Mouse (Mus musculus) midbrain, embryonic 12.5 days (tissue): Measurements from ENCODE around the gene Trpm5. TPM values are rescaled to one million over a fixed set of nuclear protein-coding genes. Genes with fewer than 3 reads are reported as not detected.

Source experiments
- ATAC-seq: fragments of 200-750 bp; cut with Nextera tagmentation; 2 replicates; pipeline ENCODE4 v1.8.0; 2017; ENCODE audit warnings: low read depth, moderate TSS enrichment, moderate library complexity; ENCODE audit not compliant: low FRiP score
- H3K27ac ChIP-seq: fragments of 300-500 bp; sonication (generic); replicated peaks from 2 replicates; pipeline ENCODE4 v1.5.1; 2016; ENCODE audit warnings: mild to moderate bottlenecking
- H3K27me3 ChIP-seq: fragments of 300-500 bp; sonication (generic); 2 replicates; pipeline ENCODE4 v1.6.1; 2016; ENCODE audit warnings: mild to moderate bottlenecking
- H3K36me3 ChIP-seq: fragments of 300-500 bp; sonication (generic); 2 replicates; pipeline ENCODE4 v1.6.1; 2016
- H3K4me1 ChIP-seq: fragments of 300-500 bp; sonication (generic); 2 replicates; pipeline ENCODE4 v1.6.1; 2016
- H3K4me2 ChIP-seq: fragments of 300-500 bp; sonication (generic); replicated peaks from 2 replicates; pipeline ENCODE4 v1.6.1; 2016; ENCODE audit warnings: mild to moderate bottlenecking, moderate library complexity
- H3K4me3 ChIP-seq: fragments of 300-500 bp; sonication (generic); 2 replicates; pipeline ENCODE4 v1.5.1; 2016; ENCODE audit warnings: mild to moderate bottlenecking
- H3K9ac ChIP-seq: fragments of 300-500 bp; sonication (generic); replicated peaks from 2 replicates; pipeline ENCODE4 v1.6.1; 2016; ENCODE audit warnings: mild to moderate bottlenecking, moderate library complexity
- H3K9me3 ChIP-seq: fragments of 300-500 bp; sonication (generic); 2 replicates; pipeline ENCODE4 v1.6.1; 2016; ENCODE audit warnings: mild to moderate bottlenecking
- WGBS: fragments of 180-500 bp; shearing (Covaris S2); methylation state at CpG from one replicate; pipeline ENCODE4 v1.1.7; 2016; 5-methylcytosine and 5-hydroxymethylcytosine counted together
- polyA plus RNA-seq: library from polyadenylated mRNA; unstranded; fragments of >200 nt; fragmentation: Nextera tagmentation; extraction: Ambion mirVana; gene quantifications from 2 replicates; pipeline ENCODE4 v1.2.1, GENCODE M21; 2016

Trpm5 gene
- polyA plus RNA-seq, 1 experiment from 2014 or later = 1.7 TPM

GRCm38 (mm10) chr7:143095554-143095907, 1.1 kb upstream of the Trpm5 start:
- H3K36me3 ChIP-seq = no peaks in the 10 kb centered on the region
- no peak for ATAC-seq
- H3K4me2 ChIP-seq = no peak overlapping the region
- no peaks in the 10 kb centered on the region for H3K9me3 ChIP-seq
- peaks cover 11% of the 10 kb centered on the region; the same call in 1 of the 2 replicates for H3K27me3 ChIP-seq
- H3K4me3 ChIP-seq = no peak overlapping the region
- no peaks in the 10 kb centered on the region for H3K4me1 ChIP-seq
- WGBS = 64% methylated on average over 1 of the region's 1 CpGs
- no peak overlapping the region for H3K27ac ChIP-seq
- H3K9ac ChIP-seq = no peak overlapping the region

GRCm38 (mm10) chr7:143093847-143094246, 595 bp downstream of the Trpm5 start:
- Histone ChIP-seq H3K9ac (no peak overlapping the region), H3K27me3 (peaks cover 6% of the 10 kb centered on the region; the same call in 1 of the 2 replicates), H3K9me3 (no peaks in the 10 kb centered on the region), H3K27ac (no peak overlapping the region), H3K4me1 (no peaks in the 10 kb centered on the region), H3K4me3 (no peak overlapping the region), H3K4me2 (no peak overlapping the region), H3K36me3 (no peaks in the 10 kb centered on the region)
- 77% methylated on average over 3 of the region's 3 CpGs for WGBS
- no peak for ATAC-seq

GRCm38 (mm10) chr7:143087070-143087579, 7.3 kb downstream of the Trpm5 start:
- no peak overlapping the region for H3K27ac ChIP-seq
- H3K27me3 ChIP-seq = no peaks in the 10 kb centered on the region
- 42% methylated on average over 4 of the region's 4 CpGs for WGBS
- H3K9me3 ChIP-seq = no peaks in the 10 kb centered on the region
- 0 out of 2 replicates have a peak, but pooled peaks cover 3% of the 10 kb centered on the region for H3K4me1 ChIP-seq
- no peaks in the 10 kb centered on the region for H3K36me3 ChIP-seq
- ATAC-seq = no peak
- H3K9ac ChIP-seq = no peak overlapping the region
- no peak overlapping the region for H3K4me3 ChIP-seq
- no peak overlapping the region for H3K4me2 ChIP-seq

- ATAC-seq = no peak
- 0 out of 2 replicates have a peak, but pooled peaks cover 3% of the 10 kb centered on the region for H3K4me1 ChIP-seq
- H3K27me3 ChIP-seq = no peaks in the 10 kb centered on the region; the same call in 1 of the 2 replicates
- no peak overlapping the region for H3K4me2 ChIP-seq
- 60% methylated on average over 2 of the region's 2 CpGs for WGBS
- no peaks in the 10 kb centered on the region for H3K36me3 ChIP-seq
- no peak overlapping the region for H3K27ac ChIP-seq
- no peaks in the 10 kb centered on the region for H3K9me3 ChIP-seq
- H3K4me3 ChIP-seq = no peak overlapping the region
- H3K9ac ChIP-seq = no peak overlapping the region
Measured at GRCm38 (mm10) chr7:143086366-143086765, 8.1 kb downstream of the Trpm5 start.

- ATAC-seq = no peak
- no peaks in the 10 kb centered on the region for H3K36me3 ChIP-seq
- H3K9me3 ChIP-seq = no peaks in the 10 kb centered on the region
- no peak overlapping the region for H3K4me3 ChIP-seq
- H3K27me3 ChIP-seq = no peaks in the 10 kb centered on the region; the same call in 1 of the 2 replicates
- 0 out of 2 replicates have a peak, but pooled peaks cover 3% of the 10 kb centered on the region for H3K4me1 ChIP-seq
- H3K9ac ChIP-seq = no peak overlapping the region
- no peak overlapping the region for H3K27ac ChIP-seq
- 82% methylated on average over 2 of the region's 2 CpGs for WGBS
- H3K4me2 ChIP-seq = no peak overlapping the region
Measured at GRCm38 (mm10) chr7:143083708-143084107, 10.7 kb downstream of the Trpm5 start.

- Histone ChIP-seq H3K9ac (no peak overlapping the region), H3K27ac (no peak overlapping the region), H3K4me3 (no peak overlapping the region), H3K27me3 (no peaks in the 10 kb centered on the region; the same call in 1 of the 2 replicates), H3K4me2 (no peak overlapping the region), H3K9me3 (no peaks in the 10 kb centered on the region), H3K36me3 (no peaks in the 10 kb centered on the region), H3K4me1 (0 out of 2 replicates have a peak, but pooled peaks cover 3% of the 10 kb centered on the region)
- ATAC-seq = no peak
- WGBS = 82% methylated on average over 6 of the region's 6 CpGs
Measured at GRCm38 (mm10) chr7:143082024-143082423, 12.4 kb downstream of the Trpm5 start.

GRCm38 (mm10) chr7:143077351-143077750, 17.1 kb downstream of the Trpm5 start:
- no peak overlapping the region for H3K9ac ChIP-seq
- H3K9me3 ChIP-seq = no peaks in the 10 kb centered on the region
- H3K36me3 ChIP-seq = no peaks in the 10 kb centered on the region
- no peak overlapping the region for H3K4me3 ChIP-seq
- no peak overlapping the region for H3K4me2 ChIP-seq
- WGBS = 92% methylated on average over 2 of the region's 2 CpGs
- H3K4me1 ChIP-seq = no peaks in the 10 kb centered on the region
- no peaks in the 10 kb centered on the region; the same call in 1 of the 2 replicates for H3K27me3 ChIP-seq
- no peak overlapping the region for H3K27ac ChIP-seq
- no peak for ATAC-seq

- Histone ChIP-seq H3K27ac (no peak overlapping the region), H3K4me2 (no peak overlapping the region), H3K9me3 (no peaks in the 10 kb centered on the region), H3K9ac (no peak overlapping the region), H3K4me3 (no peak overlapping the region), H3K4me1 (peaks cover 12% of the 10 kb centered on the region), H3K36me3 (peaks cover 5% of the 10 kb centered on the region; the same call in 1 of the 2 replicates), H3K27me3 (no peaks in the 10 kb centered on the region)
- WGBS = 80% methylated on average over 5 of the region's 5 CpGs
- no peak for ATAC-seq
Measured at GRCm38 (mm10) chr7:143075394-143075793, 19.0 kb downstream of the Trpm5 start.

GRCm38 (mm10) chr7:143073086-143073485, 21.4 kb downstream of the Trpm5 start:
- H3K4me2 ChIP-seq = no peak overlapping the region
- H3K27me3 ChIP-seq = no peaks in the 10 kb centered on the region
- peaks cover 5% of the 10 kb centered on the region; the same call in 1 of the 2 replicates for H3K36me3 ChIP-seq
- H3K4me1 ChIP-seq = peaks cover 24% of the 10 kb centered on the region
- WGBS = 77% methylated on average over 1 of the region's 1 CpGs
- no peak for ATAC-seq
- no peak overlapping the region for H3K27ac ChIP-seq
- no peaks in the 10 kb centered on the region for H3K9me3 ChIP-seq
- no peak overlapping the region for H3K4me3 ChIP-seq
- H3K9ac ChIP-seq = no peak overlapping the region

- no peak overlapping the region for H3K4me2 ChIP-seq
- no peak overlapping the region for H3K9ac ChIP-seq
- no peaks in the 10 kb centered on the region for H3K27me3 ChIP-seq
- no peak overlapping the region for H3K4me3 ChIP-seq
- no peaks in the 10 kb centered on the region for H3K9me3 ChIP-seq
- H3K4me1 ChIP-seq = peaks cover 29% of the 10 kb centered on the region
- no peak overlapping the region for H3K27ac ChIP-seq
- WGBS = 89% methylated on average over 5 of the region's 5 CpGs
- no peak for ATAC-seq
- H3K36me3 ChIP-seq = peaks cover 9% of the 10 kb centered on the region; the same call in 1 of the 2 replicates
Measured at GRCm38 (mm10) chr7:143072605-143073004, 21.8 kb downstream of the Trpm5 start.

GRCm38 (mm10) chr7:143070506-143071070, 23.9 kb downstream of the Trpm5 start:
- Histone ChIP-seq H3K27me3 (no peaks in the 10 kb centered on the region), H3K4me1 (peaks cover 30% of the 10 kb centered on the region), H3K9me3 (no peaks in the 10 kb centered on the region), H3K4me2 (peak overlapping the region; percentile 100), H3K4me3 (peak overlapping the region; percentile 64), H3K27ac (no peak overlapping the region), H3K36me3 (peaks cover 26% of the 10 kb centered on the region), H3K9ac (peak overlapping the region; percentile 85)
- ATAC-seq = no peak
- 89% methylated on average over 10 of the region's 10 CpGs for WGBS

- ATAC-seq = no peak
- Histone ChIP-seq H3K36me3 (peaks cover 33% of the 10 kb centered on the region), H3K9me3 (no peaks in the 10 kb centered on the region), H3K27ac (peak overlapping the region; percentile 69), H3K4me3 (peak overlapping the region; percentile 64), H3K9ac (peak overlapping the region; percentile 85), H3K4me1 (peaks cover 30% of the 10 kb centered on the region), H3K4me2 (peak overlapping the region; percentile 100), H3K27me3 (no peaks in the 10 kb centered on the region)
- 11% methylated on average over 30 of the region's 30 CpGs for WGBS
Measured at GRCm38 (mm10) chr7:143069751-143070400, 24.6 kb downstream of the Trpm5 start.
